Mouse (Mus musculus) ES-E14 (cell line): ENCODE data around the gene Lrrc8e.

Experiments used
- HCFC1 ChIP-seq: IDR thresholded peaks from 2 replicates; pipeline ENCODE4 v1.6.1; 2012; ENCODE audit warnings: low read length, inconsistent platforms, borderline replicate concordance; ENCODE audit not compliant: insufficient read depth
- ZC3H11A ChIP-seq: IDR thresholded peaks from 2 replicates; pipeline ENCODE4 v1.6.1; 2012; ENCODE audit warnings: low read depth, mild to moderate bottlenecking, inconsistent platforms, low read length, borderline replicate concordance
- ZNF384 ChIP-seq: IDR thresholded peaks from 2 replicates; pipeline ENCODE4 v1.6.1; 2012; ENCODE audit warnings: low read depth, low read length, inconsistent platforms

DNA sequence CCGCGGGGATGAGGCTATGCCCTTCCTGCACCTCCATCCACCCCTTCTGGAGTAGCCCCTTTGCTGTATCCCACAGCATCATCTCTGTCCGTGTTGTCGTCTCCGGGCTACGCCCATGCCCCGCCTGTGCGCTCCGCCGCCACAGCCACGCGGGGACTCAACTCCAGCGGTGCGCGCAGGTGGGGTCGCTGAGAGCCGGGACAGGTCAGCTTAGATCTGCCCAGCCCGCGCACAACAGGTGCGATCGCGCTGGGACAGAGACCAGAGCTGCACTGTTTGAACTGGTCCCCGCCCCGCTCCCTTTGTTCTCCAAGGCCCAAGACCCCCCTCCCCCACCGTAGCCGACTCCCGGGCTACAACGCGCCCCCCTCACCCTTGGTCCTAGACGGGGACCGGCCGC is 32.1 kb downstream of the Lrrc8e start:
- TF ChIP-seq ZC3H11A (no peak), HCFC1 (no peak), ZNF384 (no peak)
